Mouse (Mus musculus) forebrain, embryonic 10.5 days (tissue): ENCODE measurements at regions not wholly inside any gene's neighbourhood (a gene's known extent, or its start where the extent isn't known, plus 50 kb on each side); places are given as distances from the start of the nearest gene placed in this dataset.

Source experiments
- DNase-seq: peaks from one replicate; pipeline ENCODE4 v3.0.0-alpha.2; 2017; ENCODE audit warnings: low spot score; ENCODE audit errors: extremely low spot score
- H3K27ac ChIP-seq: fragments of 300-500 bp; sonication (generic); 2 replicates; pipeline ENCODE4 v1.5.1; 2016; ENCODE audit warnings: mild to moderate bottlenecking
- H3K27me3 ChIP-seq: fragments of 300-500 bp; sonication (generic); 2 replicates; pipeline ENCODE4 v1.6.1; 2016; ENCODE audit warnings: mild to moderate bottlenecking; ENCODE audit not compliant: poor library complexity, severe bottlenecking
- H3K36me3 ChIP-seq: fragments of 300-500 bp; sonication (generic); replicated peaks from 2 replicates; pipeline ENCODE4 v1.6.1; 2016; ENCODE audit warnings: mild to moderate bottlenecking, moderate library complexity
- H3K4me1 ChIP-seq: fragments of 300-500 bp; sonication (generic); 2 replicates; pipeline ENCODE4 v1.6.1; 2016
- H3K4me3 ChIP-seq: fragments of 300-500 bp; sonication (generic); 2 replicates; pipeline ENCODE4 v1.5.1; 2016; ENCODE audit warnings: mild to moderate bottlenecking, moderate library complexity
- H3K9me3 ChIP-seq: fragments of 300-500 bp; sonication (generic); 2 replicates; pipeline ENCODE4 v1.6.1; 2016; ENCODE audit warnings: mild to moderate bottlenecking, moderate library complexity
- WGBS: fragments of 180-500 bp; shearing (Covaris S2); methylation state at CpG from one replicate; pipeline ENCODE4 v1.1.7; 2016; 5-methylcytosine and 5-hydroxymethylcytosine counted together

DNA sequence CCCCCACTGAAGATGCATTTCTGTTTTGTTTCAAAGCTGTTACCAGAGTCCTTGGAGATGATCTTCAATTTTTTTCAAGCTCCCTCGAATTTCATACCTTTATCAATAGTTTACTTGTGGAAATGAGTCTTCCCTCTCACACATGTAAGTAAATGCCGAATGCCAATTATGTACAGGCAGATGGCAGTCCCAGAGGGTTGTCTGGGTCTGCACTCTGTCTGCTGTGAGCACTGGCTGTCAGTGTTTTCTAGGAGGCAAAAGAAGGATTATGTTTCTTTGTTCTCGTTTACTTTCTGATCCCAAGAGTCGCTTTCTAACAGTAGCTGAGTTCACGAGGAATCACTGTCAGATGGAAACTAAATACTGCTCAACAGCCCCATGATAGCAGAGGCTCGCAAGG is 491.5 kb downstream of the 1700129C05Rik start:
- H3K36me3 ChIP-seq = no peaks in the 10 kb centered on the region
- H3K4me1 ChIP-seq = peaks cover 12% of the 10 kb centered on the region
- H3K9me3 ChIP-seq = no peaks in the 10 kb centered on the region
- no peak overlapping the region for H3K27ac ChIP-seq
- H3K4me3 ChIP-seq = no peak overlapping the region
- no peak for DNase-seq
- H3K27me3 ChIP-seq = peaks cover 62% of the 10 kb centered on the region
- 62% methylated on average over 6 of the region's 6 CpGs for WGBS

DNA sequence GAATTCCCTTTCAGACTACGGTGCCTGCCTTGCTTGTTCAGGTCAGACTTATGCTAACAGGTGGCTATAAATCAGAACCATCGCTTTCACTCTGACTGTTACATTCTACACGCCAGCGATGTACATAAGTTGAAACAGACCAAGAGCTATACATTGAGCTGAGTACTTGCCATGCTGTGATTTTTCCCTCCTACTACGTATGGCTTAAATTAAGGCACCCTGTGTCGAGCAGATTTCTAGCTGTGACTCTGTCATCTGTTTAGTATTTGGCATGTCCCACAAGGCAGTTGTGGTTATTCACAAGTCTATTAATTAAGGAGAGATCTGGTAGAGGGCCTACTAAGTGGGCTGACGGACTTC is 504.4 kb downstream of the 1700129C05Rik start:
- WGBS = 63% methylated on average over 7 of the region's 7 CpGs
- Histone ChIP-seq H3K4me3 (no peak overlapping the region), H3K4me1 (peaks cover 33% of the 10 kb centered on the region), H3K27ac (peak overlapping the region; percentile 35; the same call in 1 of the 2 replicates), H3K27me3 (peaks cover 88% of the 10 kb centered on the region), H3K36me3 (no peaks in the 10 kb centered on the region), H3K9me3 (no peaks in the 10 kb centered on the region)
- DNase-seq = no peak

DNA sequence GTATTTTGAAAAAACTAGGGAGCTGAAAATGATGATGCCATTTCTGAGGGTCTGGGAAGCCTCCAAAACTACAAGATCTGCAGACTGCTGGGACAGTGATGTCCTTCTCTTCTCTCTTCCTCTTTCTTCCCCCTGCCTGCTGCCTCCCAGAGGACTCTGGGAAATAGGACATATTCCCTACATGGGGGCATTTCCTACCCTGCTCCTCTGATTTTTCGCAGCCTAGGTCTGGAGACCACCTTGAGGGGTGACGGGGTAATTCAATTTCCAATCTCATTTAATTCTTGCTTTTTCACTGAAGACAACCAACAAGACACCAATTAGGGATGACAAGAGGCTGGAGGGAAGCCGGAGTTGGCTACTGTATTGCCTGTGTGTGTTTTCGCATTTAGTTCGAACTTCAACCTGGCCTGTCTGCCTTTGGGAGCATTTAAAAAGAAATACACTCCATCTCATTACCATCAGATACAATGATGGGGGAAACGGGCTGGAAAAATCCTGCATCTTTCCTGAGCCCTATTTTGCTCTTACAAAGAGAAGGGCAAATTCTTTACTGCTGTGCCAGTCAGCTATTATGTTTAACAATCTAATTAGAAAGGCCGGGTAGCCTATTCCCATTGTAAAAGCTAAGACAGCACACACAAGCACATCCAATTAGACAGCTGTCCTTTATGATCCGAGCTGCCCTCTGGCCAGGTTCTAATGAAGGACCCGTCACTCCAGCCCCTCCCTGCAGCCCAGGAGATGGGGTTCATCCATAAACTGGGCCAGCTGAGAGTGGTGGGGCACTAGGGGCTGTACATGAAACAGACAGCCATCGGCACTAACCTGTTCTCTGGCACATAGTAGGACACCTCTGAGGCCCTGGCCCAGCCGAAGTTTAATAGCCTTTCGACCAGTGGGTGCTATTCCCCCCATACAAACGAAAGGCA is 505.0 kb downstream of the 1700129C05Rik start:
- Histone ChIP-seq H3K9me3 (no peaks in the 10 kb centered on the region), H3K4me3 (no peak overlapping the region), H3K27ac (peak overlapping the region; percentile 35; the same call in 1 of the 2 replicates), H3K36me3 (no peaks in the 10 kb centered on the region), H3K4me1 (peaks cover 33% of the 10 kb centered on the region), H3K27me3 (peaks cover 89% of the 10 kb centered on the region)
- 31% methylated on average over 13 of the region's 13 CpGs for WGBS
- DNase-seq = peak; percentile 54

DNA sequence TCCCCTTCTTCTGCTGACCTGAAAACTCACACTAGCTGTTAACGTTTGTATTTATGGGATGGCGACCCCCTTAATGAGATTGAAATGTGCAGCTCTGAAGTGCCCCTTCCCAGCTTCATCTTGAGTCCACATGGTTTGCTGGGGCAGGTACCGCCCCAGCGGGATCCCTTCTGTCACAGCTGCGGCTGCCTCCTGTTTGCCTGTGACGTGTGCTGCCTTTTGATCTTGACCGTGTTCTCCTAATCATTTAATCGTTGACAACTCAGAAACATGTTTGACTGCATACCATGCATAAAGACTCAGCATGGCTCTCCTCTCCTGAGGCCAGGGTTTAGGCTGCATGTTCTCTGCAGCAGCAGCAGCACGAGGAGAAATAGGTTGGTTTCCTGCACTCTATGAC is 511.5 kb downstream of the 1700129C05Rik start:
- Histone ChIP-seq H3K4me3 (no peak overlapping the region), H3K27ac (no peak overlapping the region), H3K9me3 (no peaks in the 10 kb centered on the region), H3K4me1 (peaks cover 24% of the 10 kb centered on the region), H3K27me3 (peaks cover 89% of the 10 kb centered on the region), H3K36me3 (no peaks in the 10 kb centered on the region)
- DNase-seq = no peak
- WGBS = 68% methylated on average over 9 of the region's 9 CpGs

DNA sequence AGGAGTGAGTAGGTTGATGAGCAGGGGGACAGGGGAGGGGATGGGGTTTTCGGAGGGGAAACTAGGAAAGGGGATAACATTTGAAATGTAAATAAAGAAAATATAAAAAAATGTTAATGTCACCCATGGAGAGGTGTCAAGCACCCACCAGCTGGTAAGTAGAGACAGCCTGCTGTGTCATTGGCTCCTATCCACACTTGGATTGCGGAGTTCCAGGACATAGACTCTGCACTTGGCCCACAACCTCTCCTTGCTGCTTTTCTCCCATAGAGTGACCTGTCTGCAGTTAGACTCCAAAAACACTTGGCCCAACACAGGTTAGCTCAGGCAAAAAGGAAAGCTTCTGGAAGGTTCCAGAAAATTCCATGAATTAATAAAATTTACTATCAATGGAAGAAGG is 514.4 kb downstream of the 1700129C05Rik start:
- H3K4me3 ChIP-seq = no peak overlapping the region
- 93% methylated on average over 2 of the region's 2 CpGs for WGBS
- peaks cover 17% of the 10 kb centered on the region for H3K4me1 ChIP-seq
- no peak for DNase-seq
- no peaks in the 10 kb centered on the region for H3K9me3 ChIP-seq
- no peaks in the 10 kb centered on the region for H3K36me3 ChIP-seq
- peaks cover 59% of the 10 kb centered on the region for H3K27me3 ChIP-seq
- no peak overlapping the region for H3K27ac ChIP-seq

DNA sequence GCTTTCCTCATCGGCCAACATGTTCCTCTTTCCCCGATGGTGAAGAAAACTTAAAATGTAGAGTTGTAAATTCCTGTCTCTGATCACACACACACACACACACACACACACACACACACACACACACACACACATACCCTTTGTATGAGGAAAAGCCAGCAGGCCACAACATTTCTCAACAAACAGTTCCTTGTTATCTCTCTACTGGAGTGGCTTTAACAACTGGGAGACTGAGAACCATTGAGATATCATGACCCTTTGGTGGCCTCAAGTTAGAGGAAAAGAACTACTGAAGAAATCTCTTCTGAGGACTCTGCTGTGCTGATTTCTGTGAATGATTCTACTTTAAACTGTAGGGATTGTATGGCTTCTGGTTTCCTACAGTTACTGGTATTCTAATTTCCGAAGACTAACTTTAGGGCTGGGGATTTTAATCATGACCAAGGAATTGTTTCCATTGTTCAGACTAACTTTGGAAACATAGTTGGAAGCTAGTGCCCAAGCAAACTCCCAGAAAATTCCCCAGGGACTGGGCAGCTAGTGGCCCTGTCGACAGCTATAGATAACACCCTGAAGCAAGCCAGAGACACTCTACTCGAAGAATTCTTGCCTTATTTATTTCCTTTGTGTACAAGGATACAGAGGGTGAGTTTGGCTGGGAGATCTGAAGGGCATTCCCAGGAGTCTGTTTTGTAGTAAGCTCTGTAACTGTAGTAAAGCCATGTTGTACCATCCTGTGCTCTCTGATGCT is 516.0 kb downstream of the 1700129C05Rik start:
- H3K27ac ChIP-seq = no peak overlapping the region
- WGBS = 80% methylated on average over 5 of the region's 5 CpGs
- no peak overlapping the region for H3K4me3 ChIP-seq
- H3K36me3 ChIP-seq = no peaks in the 10 kb centered on the region
- no peak for DNase-seq
- H3K27me3 ChIP-seq = peaks cover 44% of the 10 kb centered on the region
- no peaks in the 10 kb centered on the region for H3K9me3 ChIP-seq
- peaks cover 17% of the 10 kb centered on the region for H3K4me1 ChIP-seq

DNA sequence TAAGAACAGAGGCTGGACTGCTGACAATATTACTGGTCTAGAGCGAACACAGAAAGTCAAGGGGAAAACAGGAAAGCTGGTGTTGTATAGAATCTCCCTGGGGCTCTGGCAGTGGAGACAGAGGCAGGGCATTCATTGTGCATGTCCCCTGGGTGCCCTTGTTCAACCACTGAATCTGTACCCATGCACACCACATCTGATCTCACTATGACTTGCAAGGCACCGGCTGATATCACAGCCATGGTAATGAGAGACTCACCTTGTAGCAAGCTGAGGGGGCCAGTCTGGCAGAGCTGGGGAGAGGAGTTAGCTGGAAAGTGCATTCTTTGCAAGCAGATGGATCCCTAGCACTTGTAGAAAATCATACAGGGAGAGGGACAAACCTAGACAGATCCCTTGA is 522.5 kb downstream of the 1700129C05Rik start:
- no peaks in the 10 kb centered on the region for H3K36me3 ChIP-seq
- no peak overlapping the region for H3K27ac ChIP-seq
- H3K27me3 ChIP-seq = no peaks in the 10 kb centered on the region; the same call in 1 of the 2 replicates
- H3K4me3 ChIP-seq = no peak overlapping the region
- WGBS = 88% methylated on average over 2 of the region's 2 CpGs
- no peak for DNase-seq
- H3K9me3 ChIP-seq = no peaks in the 10 kb centered on the region
- no peaks in the 10 kb centered on the region for H3K4me1 ChIP-seq

DNA sequence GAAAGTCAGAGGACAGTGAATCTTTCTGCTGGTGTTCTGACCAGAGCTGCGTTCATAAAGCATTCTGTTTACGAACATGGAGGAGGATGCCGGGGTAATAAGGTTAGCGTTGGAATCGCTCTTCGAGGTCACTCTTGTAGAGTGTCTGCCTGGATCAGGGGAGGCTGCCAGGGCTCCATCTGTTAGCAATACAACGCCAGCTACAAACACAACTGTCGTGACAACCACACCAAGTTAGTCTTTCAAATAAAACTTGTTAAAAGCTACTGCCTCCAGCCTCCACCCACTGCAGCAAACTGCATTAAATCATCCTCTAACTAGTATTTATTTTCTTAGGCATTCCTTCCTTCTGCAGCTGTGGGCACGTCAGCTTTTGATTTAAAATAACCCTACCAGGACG is 525.0 kb downstream of the 1700129C05Rik start:
- H3K4me3 ChIP-seq = no peak overlapping the region
- no peak for DNase-seq
- H3K27me3 ChIP-seq = no peaks in the 10 kb centered on the region
- no peaks in the 10 kb centered on the region for H3K36me3 ChIP-seq
- WGBS = 77% methylated on average over 10 of the region's 10 CpGs
- no peaks in the 10 kb centered on the region for H3K4me1 ChIP-seq
- H3K27ac ChIP-seq = no peak overlapping the region
- no peaks in the 10 kb centered on the region for H3K9me3 ChIP-seq

DNA sequence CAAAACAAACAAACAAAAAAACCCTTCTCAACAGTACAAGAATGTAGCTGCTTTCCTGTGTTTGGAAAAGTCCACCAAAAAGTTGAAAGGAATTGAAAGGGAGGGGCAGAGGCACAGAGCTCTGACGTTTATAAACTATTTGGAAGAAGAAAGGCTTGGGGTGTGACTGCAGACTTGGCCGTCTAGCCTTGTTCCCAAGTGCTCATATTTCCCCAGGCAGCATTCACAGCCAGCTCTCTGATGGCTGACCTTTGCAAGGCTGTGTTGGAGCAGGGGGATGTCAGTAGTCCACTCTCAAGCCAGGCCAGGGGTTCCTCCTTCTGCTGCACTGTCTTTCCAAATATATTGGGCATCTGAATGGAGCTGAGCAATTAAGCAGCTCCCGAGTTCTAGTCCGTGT is 534.5 kb downstream of the 1700129C05Rik start:
- WGBS = 78% methylated on average over 4 of the region's 4 CpGs
- no peak for DNase-seq
- H3K36me3 ChIP-seq = no peaks in the 10 kb centered on the region
- H3K27me3 ChIP-seq = no peaks in the 10 kb centered on the region
- H3K9me3 ChIP-seq = no peaks in the 10 kb centered on the region
- H3K4me1 ChIP-seq = 0 out of 2 replicates have a peak, but pooled peaks cover 3% of the 10 kb centered on the region
- no peak overlapping the region for H3K4me3 ChIP-seq
- H3K27ac ChIP-seq = no peak overlapping the region

DNA sequence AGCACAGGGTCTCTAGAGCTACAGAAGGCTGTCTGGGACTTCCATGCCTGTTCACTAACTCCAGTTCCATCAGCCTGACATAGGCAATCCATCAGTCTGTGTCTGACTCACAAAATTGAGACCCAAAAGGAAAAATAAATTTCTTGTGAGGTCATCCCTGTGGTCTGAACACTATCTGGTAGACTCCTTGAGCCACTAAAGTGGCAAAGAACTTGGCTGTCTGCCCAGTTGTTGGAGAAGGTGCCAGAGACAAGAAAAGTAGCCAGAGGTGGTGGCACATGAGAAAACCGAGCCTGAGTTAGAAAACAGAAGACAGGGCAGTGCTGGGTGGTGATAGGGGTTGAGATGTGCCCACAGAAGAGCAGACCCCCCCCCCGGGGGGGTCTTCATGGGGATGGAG is 535.0 kb downstream of the 1700129C05Rik start:
- Histone ChIP-seq H3K36me3 (no peaks in the 10 kb centered on the region), H3K27me3 (no peaks in the 10 kb centered on the region), H3K9me3 (no peaks in the 10 kb centered on the region), H3K4me1 (0 out of 2 replicates have a peak, but pooled peaks cover 3% of the 10 kb centered on the region), H3K4me3 (no peak overlapping the region), H3K27ac (no peak overlapping the region)
- no peak for DNase-seq
- 73% methylated on average over 2 of the region's 2 CpGs for WGBS

DNA sequence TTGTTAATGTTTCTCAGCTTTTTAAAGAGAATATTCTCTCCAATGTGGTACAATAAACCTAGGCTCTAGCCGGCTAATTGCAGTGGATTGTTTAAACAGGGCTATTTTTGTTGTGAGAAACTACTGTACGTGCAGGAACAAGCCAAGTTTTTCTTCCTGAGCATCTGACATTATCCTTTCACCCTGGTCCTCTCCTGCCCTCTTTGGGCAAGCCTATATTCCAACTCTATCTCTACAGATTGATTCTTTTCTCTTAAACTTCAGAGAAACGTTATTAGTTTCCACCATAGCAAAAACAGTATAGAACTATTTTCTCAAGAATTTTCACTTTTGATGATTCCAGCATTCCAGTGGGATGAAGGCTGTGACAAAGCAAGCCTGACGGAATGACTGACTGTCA is 535.2 kb downstream of the Fgf9 start:
- H3K9me3 ChIP-seq = no peaks in the 10 kb centered on the region
- 84% methylated on average over 4 of the region's 4 CpGs for WGBS
- DNase-seq = no peak

DNA sequence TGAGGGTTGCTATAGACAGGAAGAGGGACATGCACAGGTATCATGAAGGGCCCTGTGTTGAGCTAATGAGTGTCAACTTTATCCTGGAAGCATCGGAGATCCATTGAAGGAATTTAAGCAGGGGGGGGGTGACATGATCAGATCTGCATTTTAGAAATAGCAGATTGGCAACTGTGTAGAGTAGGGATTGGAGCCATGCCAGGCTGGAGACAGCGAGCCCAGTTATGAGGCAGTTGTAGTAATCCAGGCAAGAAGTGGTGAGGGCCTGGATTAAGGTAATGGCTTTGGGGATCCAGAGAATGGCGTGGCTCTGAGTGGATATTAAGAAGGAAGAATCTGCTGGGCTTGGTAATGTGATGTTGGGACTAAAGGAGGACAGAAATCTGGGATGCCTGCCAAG is 528.5 kb downstream of the Fgf9 start:
- Histone ChIP-seq H3K36me3 (no peaks in the 10 kb centered on the region), H3K4me3 (no peak overlapping the region), H3K4me1 (peaks cover 6% of the 10 kb centered on the region), H3K27me3 (no peaks in the 10 kb centered on the region), H3K27ac (no peak overlapping the region), H3K9me3 (no peaks in the 10 kb centered on the region)
- DNase-seq = no peak
- 85% methylated on average over 3 of the region's 3 CpGs for WGBS

More for the DNA sequence above, 535.2 kb downstream of the Fgf9 start:
- Histone ChIP-seq H3K4me3 (no peak overlapping the region), H3K27me3 (no peaks in the 10 kb centered on the region), H3K36me3 (no peaks in the 10 kb centered on the region), H3K4me1 (no peaks in the 10 kb centered on the region), H3K27ac (no peak overlapping the region)

DNA sequence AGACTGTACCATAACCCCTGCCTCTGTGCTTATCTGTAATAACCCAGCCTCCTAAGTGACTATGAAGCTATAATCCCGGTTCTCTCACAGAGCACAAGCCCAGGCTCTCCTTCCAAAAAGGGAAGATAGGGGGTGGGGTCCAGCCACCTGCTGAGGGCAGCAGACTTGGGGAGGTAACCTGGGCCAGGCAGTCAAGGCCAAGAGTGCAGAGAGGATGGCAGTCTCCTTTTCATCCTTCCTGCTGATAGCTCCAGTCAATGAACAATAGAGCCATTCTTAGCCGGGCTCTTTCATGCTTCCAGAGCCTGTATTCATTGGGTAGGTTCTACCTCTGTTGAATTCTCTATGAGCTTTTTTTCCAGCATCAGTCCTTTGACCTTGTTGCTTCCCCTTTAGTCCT is 527.5 kb downstream of the Fgf9 start:
- WGBS = 45% methylated on average over 2 of the region's 2 CpGs
- H3K4me1 ChIP-seq = peaks cover 6% of the 10 kb centered on the region
- no peaks in the 10 kb centered on the region for H3K9me3 ChIP-seq
- no peak overlapping the region for H3K4me3 ChIP-seq
- DNase-seq = no peak
- H3K27me3 ChIP-seq = no peaks in the 10 kb centered on the region
- H3K27ac ChIP-seq = no peak overlapping the region
- H3K36me3 ChIP-seq = no peaks in the 10 kb centered on the region
